Mouse (Mus musculus) left cerebral cortex, adult 2 months (tissue): ENCODE measurements at regions not wholly inside any gene's neighbourhood (a gene's known extent, or its start where the extent isn't known, plus 50 kb on each side); places are given as distances from the start of the nearest gene placed in this dataset.
"Not testable (repeated sequence)": the region's sequence is repeated elsewhere in the genome, so short reads cannot be mapped to it uniquely, and the experiment has no call there.

Experiments
- DNase-seq, 2 experiments: peaks; one replicate each; pipeline ENCODE4 v3.0.0; 2021 to 2022; ENCODE audit warnings: low spot score in 2 of 2, mixed read lengths in 1 of 2; ENCODE audit errors: extremely low spot score in 1 of 2
- H3K27ac ChIP-seq: fragments of 200-600 bp; 2 replicates; pipeline ENCODE4 v1.8.1; 2022
- H3K4me3 ChIP-seq: fragments of 200-600 bp; 2 replicates; pipeline ENCODE4 v1.8.1; 2022
- CTCF ChIP-seq: fragments of 200-600 bp; IDR thresholded peaks from 2 replicates; pipeline ENCODE4 v1.8.1; 2022; ENCODE audit warnings: antibody characterized with exemption, mild to moderate bottlenecking, moderate library complexity
- intact Hi-C: fragments of 180-260 bp; cut with DNase I; formaldehyde crosslinking; loops from one replicate; pipeline ENCODE4 v1.15.1; 2025

- Histone ChIP-seq H3K4me3 (no peak overlapping the region), H3K27ac (no peak overlapping the region)
- no peak for DNase-seq
- peak; percentile 21 for TF ChIP-seq CTCF
- intact Hi-C loops: no loop called here
These were observed 101.3 kb downstream of the Sox2 start for GRCm38 (mm10) chr3:34751551-34751950.

GRCm38 (mm10) chr3:34753557-34753956 is 103.4 kb downstream of the Sox2 start:
- Histone ChIP-seq H3K4me3 (no peak overlapping the region), H3K27ac (no peak overlapping the region)
- intact Hi-C loops: no loop called here
- DNase-seq: no peak
- TF ChIP-seq CTCF: no peak

GRCm38 (mm10) chr3:34754781-34755180 is 104.6 kb downstream of the Sox2 start:
- DNase-seq: no peak
- H3K4me3 ChIP-seq: no peak overlapping the region
- intact Hi-C loops: no loop called here
- no peak for TF ChIP-seq CTCF
- no peak overlapping the region for H3K27ac ChIP-seq

GRCm38 (mm10) chr3:34755282-34755681 is 105.1 kb downstream of the Sox2 start:
- DNase-seq, intact Hi-C loops, H3K4me3 ChIP-seq, H3K27ac ChIP-seq: not testable (repeated sequence)

- Histone ChIP-seq H3K27ac (no peak overlapping the region), H3K4me3 (no peak overlapping the region)
- DNase-seq: no peak
- TF ChIP-seq CTCF: no peak
- intact Hi-C loops: no loop called here
These were observed 106.4 kb downstream of the Sox2 start for GRCm38 (mm10) chr3:34756632-34757031.

- Histone ChIP-seq H3K4me3 (no peak overlapping the region), H3K27ac (no peak overlapping the region)
- no peak for DNase-seq
- TF ChIP-seq CTCF: no peak
- intact Hi-C loops: no loop called here
These were observed 106.9 kb downstream of the Sox2 start for GRCm38 (mm10) chr3:34757130-34757529.

- no peak for TF ChIP-seq CTCF
- intact Hi-C loops: no loop called here
- H3K4me3 ChIP-seq: no peak overlapping the region
- DNase-seq: no peak
- no peak overlapping the region for H3K27ac ChIP-seq
These were observed 107.8 kb downstream of the Sox2 start for GRCm38 (mm10) chr3:34757813-34758510.

GRCm38 (mm10) chr3:34759942-34760640 is 109.9 kb downstream of the Sox2 start:
- no peak; the same call in 1 of the 2 replicates for TF ChIP-seq CTCF
- no peak overlapping the region for H3K27ac ChIP-seq
- DNase-seq: no peak
- no peak overlapping the region for H3K4me3 ChIP-seq
- intact Hi-C loops: no loop called here

- TF ChIP-seq CTCF: no peak
- no peak for DNase-seq
- Histone ChIP-seq H3K4me3 (no peak overlapping the region), H3K27ac (no peak overlapping the region)
- intact Hi-C loops: no loop called here
These were observed 111.1 kb downstream of the Sox2 start for GRCm38 (mm10) chr3:34761162-34761769.

- intact Hi-C loops: no loop called here
- no peak for TF ChIP-seq CTCF
- no peak for DNase-seq
These were observed 111.6 kb downstream of the Sox2 start for GRCm38 (mm10) chr3:34761783-34762182.

GRCm38 (mm10) chr3:34764559-34764958 is 114.4 kb downstream of the Sox2 start:
- Histone ChIP-seq H3K4me3 (no peak overlapping the region), H3K27ac (no peak overlapping the region)
- no peak for TF ChIP-seq CTCF
- no peak for DNase-seq
- intact Hi-C loops: no loop called here

More at GRCm38 (mm10) chr3:34761783-34762182, 111.6 kb downstream of the Sox2 start:
- Histone ChIP-seq H3K4me3 (no peak overlapping the region), H3K27ac (no peak overlapping the region)

- intact Hi-C loops: no loop called here
- H3K27ac ChIP-seq: no peak overlapping the region
- DNase-seq: no peak
- no peak for TF ChIP-seq CTCF
- no peak overlapping the region for H3K4me3 ChIP-seq
These were observed 114.9 kb downstream of the Sox2 start for GRCm38 (mm10) chr3:34765151-34765550.
